Mouse (Mus musculus): Measurements from ENCODE around the gene Ndufb2.

DNA sequence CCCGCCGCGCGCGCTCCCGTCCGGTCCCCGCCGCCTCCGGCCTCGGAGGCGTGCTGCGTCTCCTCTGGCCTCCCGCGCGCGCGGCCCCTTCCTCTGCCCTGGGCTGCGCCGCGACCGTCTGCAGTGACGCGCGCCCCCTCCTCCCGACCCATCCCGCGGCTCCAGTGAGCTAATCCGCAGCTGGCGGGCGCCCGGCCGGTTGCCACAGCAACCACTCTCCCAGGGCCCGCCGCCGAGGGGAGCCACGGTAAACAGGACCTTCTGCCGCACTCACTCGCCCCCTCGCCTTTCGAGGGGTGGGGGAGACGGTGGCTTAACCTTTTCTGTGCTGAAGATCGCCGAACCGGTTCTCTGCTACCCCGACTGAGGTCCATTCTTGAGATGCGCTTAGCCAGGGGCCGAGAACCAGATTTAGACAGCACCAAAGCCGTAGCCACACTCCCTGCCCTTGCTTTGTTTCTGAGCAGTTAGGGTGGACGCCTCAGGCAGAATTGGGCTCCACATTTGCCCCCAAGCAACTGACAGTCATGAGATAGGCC lies 34.6 kb upstream of the Ndufb2 start, which contains the start of gene Dennd2a:
- no peak for TF ChIP-seq CTCF (IDR thresholded peaks at IDR 0.05; ENCODE audit: low read depth, low read length)
- TF ChIP-seq POLR2A (IDR thresholded peaks at IDR 0.05; ENCODE audit: borderline replicate concordance, low read depth, low read length) = no peak
